ENCODE assay signal across 8 mouse cellular contexts in the genomic region with DNA sequence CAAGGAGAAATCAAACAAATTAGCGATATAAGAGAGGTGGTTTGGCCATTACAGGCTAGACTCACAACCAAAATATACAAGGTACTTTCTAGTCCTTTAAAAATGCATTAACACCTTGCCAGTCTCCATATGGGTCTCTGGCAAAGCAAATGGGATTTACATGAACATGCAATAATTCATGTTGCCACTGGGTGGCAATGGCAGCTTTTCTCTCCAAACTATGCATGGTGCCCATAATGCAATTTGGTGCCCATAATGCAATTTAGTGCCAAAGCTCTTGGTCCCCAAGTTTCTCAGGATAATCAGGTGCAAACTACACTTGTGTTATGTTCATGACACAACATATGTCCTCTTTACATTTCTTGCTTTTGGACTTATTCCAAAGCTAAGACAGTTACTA.
DNase-seq lines count a peak whose midpoint lies in the region; ATAC-seq and TF ChIP-seq lines count a peak whose summit lies in the region.

No protein-coding gene starts in this region.

- H3K9me3 ChIP-seq in forebrain, embryonic 10.5 days = no peaks in the 10 kb centered on the region
- no peaks in the 10 kb centered on the region for H3K9me3 ChIP-seq in kidney, embryonic 16.5 days (ENCODE audit: low read length)

- no peak overlapping the region for H3K27ac ChIP-seq in forebrain, embryonic 10.5 days
- H3K27ac ChIP-seq in kidney, embryonic 16.5 days (ENCODE audit: low read length) = no peak overlapping the region

- 8% methylated on average over 1 of the region's 1 CpGs for WGBS in forebrain, embryonic 10.5 days
- 15% methylated on average over 1 of the region's 1 CpGs for WGBS in kidney, embryonic 16.5 days
- WGBS in lung, adult 2 months = 10% methylated on average over 1 of the region's 1 CpGs

- H3K4me2 ChIP-seq in kidney, embryonic 16.5 days (replicated peaks; ENCODE audit: low read depth, low read length) = no peak overlapping the region

- 0 out of 2 replicates have a peak, but pooled peaks have one; percentile 46 for ATAC-seq in kidney, embryonic 16.5 days (ENCODE audit: low FRiP score, low TSS enrichment)

- intact Hi-C loops in gastrocnemius, postnatal 36 days (cut with DNase I) = no loop called here

- TF ChIP-seq CTCF in lung, adult 2 months (IDR thresholded peaks at IDR 0.05; ENCODE audit: insufficient read depth, low read length) = peak; percentile 44

- no peak overlapping the region for H3K9ac ChIP-seq in kidney, embryonic 16.5 days (replicated peaks; ENCODE audit: low read length)

- H3K4me1 ChIP-seq in forebrain, embryonic 10.5 days = no peaks in the 10 kb centered on the region
- no peaks in the 10 kb centered on the region; the same call in 1 of the 2 replicates for H3K4me1 ChIP-seq in kidney, embryonic 16.5 days (ENCODE audit: insufficient read depth, low read length)
- H3K4me1 ChIP-seq in lung, adult 2 months (ENCODE audit: control insufficient read depth, insufficient read depth, low read length) = no peaks in the 10 kb centered on the region

- peak; percentile 46 for DNase-seq in testis, postnatal 10 days (ENCODE audit: low spot score)
- no peak for DNase-seq in testis, postnatal 14 days (ENCODE audit: low spot score)
- peak; percentile 46 for DNase-seq in adrenal gland, postnatal 10 days
- peak; percentile 16 for DNase-seq in forebrain, embryonic 10.5 days (ENCODE audit: extremely low spot score, low spot score)
- DNase-seq in lung, adult 2 months = peak; percentile 14
- DNase-seq in right cerebral cortex, adult 2 months (ENCODE audit: low spot score in 2 of 2) = peak; percentile 50 to 54
- no peak for DNase-seq in gastrocnemius, postnatal 36 days

- H3K27me3 ChIP-seq in forebrain, embryonic 10.5 days (ENCODE audit: poor library complexity, severe bottlenecking) = no peaks in the 10 kb centered on the region
- no peaks in the 10 kb centered on the region for H3K27me3 ChIP-seq in kidney, embryonic 16.5 days (ENCODE audit: insufficient read depth, low read length)

- no peak for TF ChIP-seq POLR2A in lung, adult 2 months (IDR thresholded peaks at IDR 0.05; ENCODE audit: borderline replicate concordance, extremely low read depth, low read depth, low read length)

- no peaks in the 10 kb centered on the region for H3K36me3 ChIP-seq in forebrain, embryonic 10.5 days (replicated peaks)
- no peaks in the 10 kb centered on the region for H3K36me3 ChIP-seq in kidney, embryonic 16.5 days (ENCODE audit: insufficient read depth, low read length)

- no peak overlapping the region for H3K4me3 ChIP-seq in forebrain, embryonic 10.5 days
- H3K4me3 ChIP-seq in kidney, embryonic 16.5 days (ENCODE audit: low read length) = no peak overlapping the region
- no peak overlapping the region for H3K4me3 ChIP-seq in lung, adult 2 months (replicated peaks; ENCODE audit: extremely low read depth, low read depth, low read length)

Comparison
In these comparisons a context has a peak if more than half of its experiments do, and no peak if none do; other contexts are left out.
1. DNase-seq: peak in testis, postnatal 10 days (single experiment), adrenal gland, postnatal 10 days (single experiment), forebrain, embryonic 10.5 days (single experiment), lung, adult 2 months (single experiment) and right cerebral cortex, adult 2 months (2 of 2); none in testis, postnatal 14 days (single experiment) and gastrocnemius, postnatal 36 days (0 of 2).